Mouse (Mus musculus) splenic B cell, adult 2 months (primary cell): ENCODE results near the gene Gm7145.
"Not testable (repeated sequence)": the region's sequence is repeated elsewhere in the genome, so short reads cannot be mapped to it uniquely, and the experiment has no call there.

Experiments
- DNase-seq: peaks from one replicate; pipeline ENCODE4 v3.0.0-alpha.2; 2011; ENCODE audit warnings: low read depth, low spot score
- H3K27me3 ChIP-seq: 2 replicates; pipeline ENCODE4 v1.6.1; 2012; ENCODE audit warnings: mild to moderate bottlenecking, low read length, moderate library complexity, mixed read lengths; ENCODE audit not compliant: control insufficient read depth, poor library complexity, insufficient read depth, severe bottlenecking
- H3K36me3 ChIP-seq: 2 replicates; pipeline ENCODE4 v1.6.1; 2012; ENCODE audit warnings: mild to moderate bottlenecking, low read length, moderate library complexity, mixed read lengths; ENCODE audit not compliant: control insufficient read depth, poor library complexity, insufficient read depth, severe bottlenecking

The Gm7145 gene

GRCm38 (mm10) chr1:117965639-117966038, at the start of gene Gm7145:
Gene Gm7145 (plus strand): TSS chr1:117965939.
- no peaks in the 10 kb centered on the region for H3K36me3 ChIP-seq
- no peaks in the 10 kb centered on the region for H3K27me3 ChIP-seq
- no peak for DNase-seq

GRCm38 (mm10) chr1:117927715-117928114, 38.0 kb upstream of the Gm7145 start, which contains the start of gene Gm28168:
Gene Gm28168 (plus strand): TSS chr1:117928015.
- not testable (repeated sequence) for H3K27me3 ChIP-seq, DNase-seq, H3K36me3 ChIP-seq

- H3K36me3 ChIP-seq, DNase-seq, H3K27me3 ChIP-seq: not testable (repeated sequence)
Observed at GRCm38 (mm10) chr1:118003876-118004275, 38.1 kb downstream of the Gm7145 start.

- H3K27me3 ChIP-seq, H3K36me3 ChIP-seq, DNase-seq: not testable (repeated sequence)
Observed at GRCm38 (mm10) chr1:118012736-118013135, 47.0 kb downstream of the Gm7145 start.
